Mouse (Mus musculus) left cerebral cortex, postnatal 14 days (tissue): ENCODE data around the gene Dip2b. TPM values are rescaled to one million over a fixed set of nuclear protein-coding genes. Genes with fewer than 3 reads are reported as not detected.

Source experiments
- DNase-seq, 2 experiments: peaks; one replicate each; pipeline ENCODE4 v3.0.0; 2021 to 2022; ENCODE audit warnings: low spot score in 2 of 2, mixed read lengths in 1 of 2
- intact Hi-C: fragments of 180-260 bp; cut with DNase I; formaldehyde crosslinking; loops from one replicate; pipeline ENCODE4 v1.15.1; 2025
- total RNA-seq, 2 experiments: library from RNA; stranded (reverse); gene quantifications; 2 replicates each; pipeline ENCODE4 v1.2.3; 2021

Dip2b gene
- total RNA-seq, 2 experiments from 2014 or later: 62.4 to 66.4 TPM

DNA sequence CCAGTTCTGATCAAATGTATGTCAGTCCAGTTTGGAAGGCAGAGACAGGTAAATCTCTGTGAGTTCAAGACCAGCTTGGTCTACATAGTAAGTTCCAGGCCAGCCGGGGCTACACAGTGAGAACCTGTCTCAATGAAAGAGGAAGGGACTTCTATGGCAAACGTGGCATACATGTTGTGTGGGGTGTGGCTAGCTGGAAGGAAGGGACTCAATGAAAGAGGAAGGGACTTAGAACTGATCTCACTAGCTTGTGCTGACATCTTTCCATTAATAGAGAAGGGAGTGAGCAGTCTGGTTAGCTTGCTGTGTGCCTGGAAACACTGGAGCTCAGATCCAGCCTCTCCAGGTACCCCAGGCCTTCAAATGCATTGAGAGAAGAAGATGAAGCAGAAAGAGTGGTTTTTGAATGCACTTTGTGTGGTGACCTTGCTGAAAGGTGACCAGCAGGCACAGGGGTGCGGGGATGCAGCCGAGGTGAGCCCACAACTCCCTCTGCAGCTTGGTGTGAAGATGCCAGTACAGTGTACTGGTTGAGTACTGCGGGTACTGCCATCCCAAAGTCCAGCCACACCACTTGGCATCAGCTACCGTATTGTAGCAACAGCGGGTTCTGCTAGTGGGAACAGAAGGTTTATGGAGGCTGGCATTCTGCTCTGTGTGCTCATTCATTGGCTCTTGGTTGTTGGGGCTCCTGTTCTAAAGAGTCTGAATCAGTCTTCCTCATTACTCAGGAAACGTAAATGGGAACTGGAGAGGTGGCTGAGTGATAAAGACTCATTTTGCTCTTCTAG lies 148.6 kb downstream of the Dip2b start:
- intact Hi-C loops: no loop called here
- DNase-seq: no peak

DNA sequence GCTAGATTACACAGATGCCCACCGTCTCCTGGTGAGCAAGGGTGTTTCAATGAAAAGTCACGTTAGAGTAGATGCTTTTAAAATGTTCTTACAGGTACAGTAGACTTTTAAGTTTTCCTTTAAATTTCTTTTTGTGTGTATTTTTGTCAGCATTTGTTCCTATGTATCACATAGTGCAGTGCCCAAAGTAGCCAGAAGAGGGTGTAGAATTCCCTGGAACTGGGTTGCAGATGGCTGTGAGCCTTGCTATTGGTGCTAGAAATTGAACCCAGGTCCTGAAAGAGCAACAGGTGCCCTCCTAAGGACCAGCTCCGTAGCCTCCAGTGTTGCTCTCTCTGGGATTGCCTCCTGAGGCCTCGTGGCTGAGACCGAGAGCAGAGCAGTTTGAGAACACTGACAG lies 150.1 kb downstream of the Dip2b start:
- intact Hi-C loops: no loop called here
- DNase-seq: no peak

GRCm38 (mm10) chr15:100188962-100189404 lies 150.5 kb downstream of the Dip2b start:
- DNase-seq: no peak
- intact Hi-C loops: no loop called here

DNA sequence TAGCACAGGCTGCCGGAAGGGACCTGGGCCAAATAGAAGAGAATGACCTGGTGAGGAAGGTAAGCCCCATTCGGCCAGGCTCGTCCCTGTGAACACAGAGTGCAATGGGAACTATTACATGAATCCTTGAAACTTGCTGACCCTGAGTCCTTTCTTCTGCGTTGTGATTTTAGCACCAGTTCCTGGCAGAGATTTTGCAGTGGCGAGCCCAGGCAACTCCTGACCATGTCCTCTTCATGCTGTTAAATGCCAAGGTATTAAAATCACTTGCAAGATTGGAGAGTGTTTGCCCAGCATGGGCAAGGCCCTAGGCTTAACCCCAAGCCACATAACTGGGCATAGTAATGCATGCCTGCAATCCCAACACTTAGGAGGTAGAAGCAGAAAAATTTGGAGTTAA lies 151.6 kb downstream of the Dip2b start:
- no peak for DNase-seq
- intact Hi-C loops: no loop called here

DNA sequence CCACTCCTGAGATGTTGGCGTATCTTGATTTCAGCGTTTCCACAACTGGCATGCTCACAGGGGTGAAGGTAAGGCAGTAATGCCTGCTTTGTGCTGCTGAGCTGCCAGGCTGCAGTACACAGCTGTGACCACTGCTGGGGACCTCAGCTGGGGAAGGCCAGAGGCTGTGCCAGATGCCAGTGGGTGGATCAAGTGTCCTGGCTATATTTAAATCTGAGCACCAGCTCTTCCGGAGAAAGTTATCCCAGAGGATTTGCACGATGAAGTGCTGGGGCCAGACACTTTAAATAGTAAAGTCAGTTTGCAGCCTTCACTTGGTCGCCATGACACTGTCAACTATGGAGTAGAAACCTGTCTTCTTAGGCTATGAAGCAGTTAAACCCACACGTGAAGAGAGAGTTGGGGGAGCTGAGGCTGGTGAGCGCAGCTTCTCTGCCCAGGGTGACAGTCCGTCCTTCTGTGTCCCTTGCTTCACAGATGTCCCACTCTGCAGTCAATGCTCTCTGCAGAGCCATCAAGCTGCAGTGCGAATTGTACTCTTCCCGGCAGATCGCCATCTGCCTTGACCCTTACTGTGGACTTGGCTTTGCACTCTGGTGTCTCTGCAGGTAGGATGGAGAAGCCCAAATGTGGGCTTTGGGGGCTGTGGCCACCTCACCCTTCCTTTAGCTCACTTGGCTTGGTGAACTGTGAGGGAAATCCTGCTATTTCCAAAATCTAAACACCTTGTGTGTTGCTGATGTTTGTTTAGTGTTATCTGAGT lies 160.7 kb downstream of the Dip2b start:
- intact Hi-C loops: no loop called here
- DNase-seq: peak in 1 of 2 experiments; percentile 57

DNA sequence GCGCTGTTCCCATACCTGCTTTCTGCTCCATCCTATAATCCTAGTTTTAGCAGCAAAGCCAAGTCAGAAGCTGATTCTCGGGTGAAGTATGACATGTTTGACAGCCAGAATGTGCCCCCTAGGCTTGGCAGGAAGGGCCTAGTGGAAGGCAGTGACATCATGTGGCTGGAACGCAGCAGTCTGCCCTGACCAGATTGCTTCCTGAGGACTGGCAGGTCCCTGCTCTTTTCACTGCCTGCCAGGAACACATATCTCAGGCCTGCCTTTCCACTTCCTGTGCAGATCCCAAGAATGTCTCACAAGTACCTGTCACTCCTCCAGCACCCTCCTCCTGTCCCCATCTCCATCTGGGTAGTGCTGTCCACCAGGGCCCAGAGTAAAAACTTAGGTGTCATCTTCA lies 161.3 kb downstream of the Dip2b start:
- no peak for DNase-seq
- intact Hi-C loops: no loop called here

GRCm38 (mm10) chr15:100201806-100202205 lies 163.3 kb downstream of the Dip2b start:
- intact Hi-C loops: no loop called here
- DNase-seq: peak in 1 of 2 experiments; percentile 65

- intact Hi-C loops: no loop called here
- DNase-seq: peak in 1 of 2 experiments; percentile 51
Observed at GRCm38 (mm10) chr15:100202431-100203015, 164.1 kb downstream of the Dip2b start.

DNA sequence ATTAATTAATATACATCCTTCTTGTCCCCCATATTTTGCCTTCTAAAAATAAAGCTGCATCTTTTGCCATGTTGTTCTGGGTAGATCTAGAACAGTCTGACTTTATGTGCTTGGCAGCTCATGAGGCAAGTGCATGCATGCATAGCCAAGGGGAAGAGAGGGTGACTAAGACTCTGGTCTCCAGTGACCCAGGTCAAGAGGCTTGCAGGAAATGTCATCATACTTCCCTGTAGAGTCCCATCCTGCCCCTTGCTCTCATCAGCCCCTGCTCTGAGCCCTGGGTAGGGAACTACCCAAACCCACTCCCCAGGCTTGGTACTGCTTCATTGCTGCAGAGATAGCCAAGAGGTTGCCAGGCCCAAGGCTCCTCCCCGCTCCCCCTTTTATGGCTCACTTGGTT lies 166.1 kb downstream of the Dip2b start:
- DNase-seq: peak in 1 of 2 experiments; percentile 34
- intact Hi-C loops: no loop called here

DNA sequence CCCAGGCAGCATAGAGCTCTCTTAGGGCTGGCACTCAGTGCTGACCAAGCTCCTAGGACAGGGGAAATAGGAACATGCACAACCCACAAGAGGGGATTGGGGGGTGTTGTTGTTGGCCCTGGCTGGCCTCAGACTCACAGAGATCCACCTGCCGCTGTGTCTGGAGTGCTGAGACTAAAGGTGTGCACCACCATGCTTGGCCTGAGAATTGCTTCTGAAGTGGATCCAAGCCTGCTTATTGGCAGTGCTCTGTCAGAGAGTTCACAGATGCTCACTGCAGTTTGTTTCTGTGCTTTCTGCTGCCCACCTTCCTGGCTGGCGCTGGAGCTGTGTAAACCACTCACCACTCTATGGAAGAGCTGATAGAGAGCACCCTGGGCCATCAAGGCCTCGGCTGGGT lies 171.5 kb downstream of the Dip2b start:
- DNase-seq: no peak
- intact Hi-C loops: no loop called here

GRCm38 (mm10) chr15:100213339-100213738 lies 174.9 kb downstream of the Dip2b start:
- DNase-seq: no peak
- intact Hi-C loops: no loop called here

DNA sequence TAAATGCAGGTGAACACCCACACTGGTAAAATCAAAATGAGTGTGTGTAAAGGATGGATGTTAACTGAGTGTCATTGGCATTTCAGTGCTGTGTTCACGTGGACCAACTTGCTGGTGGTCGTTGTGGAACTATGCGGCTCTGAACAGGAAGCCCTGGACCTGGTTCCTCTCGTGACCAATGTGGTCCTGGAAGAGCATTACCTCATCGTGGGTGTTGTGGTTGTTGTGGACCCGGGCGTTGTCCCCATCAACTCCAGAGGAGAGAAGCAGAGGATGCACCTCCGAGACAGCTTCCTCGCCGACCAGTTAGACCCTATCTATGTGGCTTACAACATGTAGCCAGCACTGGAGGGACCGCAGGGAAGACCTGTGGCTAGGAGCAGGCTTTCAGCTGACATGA lies 176.6 kb downstream of the Dip2b start:
- intact Hi-C loops: no loop called here
- DNase-seq: no peak

DNA sequence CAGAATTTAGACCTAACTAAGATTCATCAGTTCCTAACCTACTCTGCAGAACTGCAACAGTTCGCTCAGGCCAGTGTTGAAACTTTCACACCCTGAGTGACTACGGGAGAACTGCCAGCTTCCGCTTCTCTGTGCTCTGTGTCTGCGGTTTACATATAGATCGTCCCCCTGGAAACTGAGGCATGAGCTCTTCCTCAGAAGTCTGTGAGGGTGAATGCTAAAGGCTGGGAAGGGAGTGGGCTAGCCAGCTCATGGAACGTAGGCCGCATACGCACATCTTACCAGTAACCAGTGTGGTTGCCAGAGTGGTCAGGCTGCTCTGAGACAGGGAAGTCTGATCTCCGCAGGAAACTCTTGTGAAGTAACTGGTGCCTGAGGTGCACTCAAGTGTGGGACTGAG lies 177.7 kb downstream of the Dip2b start:
- DNase-seq: peak in 1 of 2 experiments; percentile 53
- intact Hi-C loops: no loop called here

DNA sequence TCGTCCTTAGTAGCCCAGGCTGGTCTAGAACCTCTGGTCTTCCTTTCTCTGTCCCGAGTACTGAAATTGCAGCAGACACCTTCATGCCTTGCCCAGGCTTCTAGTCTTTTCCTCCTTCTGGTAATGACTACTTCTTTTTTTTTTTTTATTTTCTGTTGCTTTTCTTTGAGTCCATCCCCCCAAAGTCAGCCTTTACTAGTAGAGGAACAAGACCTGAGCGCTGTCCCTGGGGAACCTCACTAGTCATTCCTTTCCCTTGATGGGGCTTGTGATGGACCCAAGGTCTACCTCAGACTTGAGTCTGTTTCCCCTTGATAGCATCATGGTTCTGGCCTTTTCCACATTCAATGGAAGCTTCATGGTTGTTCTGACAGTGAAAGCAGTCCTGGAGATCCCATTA lies 179.6 kb downstream of the Dip2b start:
- intact Hi-C loops: no loop called here
- no peak for DNase-seq

DNA sequence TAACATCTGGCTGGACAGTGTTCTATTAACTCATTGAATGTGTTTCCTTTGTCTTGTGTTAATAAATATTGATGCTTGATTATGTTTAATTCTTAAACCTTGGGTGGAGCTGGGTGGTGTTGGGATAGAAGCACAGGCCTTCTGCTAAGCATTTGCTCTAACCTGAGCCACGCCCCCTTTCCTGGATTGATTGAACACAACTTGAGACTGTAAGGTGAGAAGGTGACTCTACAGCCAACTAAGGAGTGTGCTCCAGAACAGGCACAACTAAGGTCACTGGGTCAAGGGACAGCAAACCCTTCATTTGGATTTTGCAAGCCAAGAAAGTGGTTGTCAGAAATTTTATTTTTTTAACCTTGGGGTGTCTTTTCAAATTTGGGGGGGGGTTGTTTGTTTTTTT lies 180.9 kb downstream of the Dip2b start:
- intact Hi-C loops: no loop called here
- no peak for DNase-seq

DNA sequence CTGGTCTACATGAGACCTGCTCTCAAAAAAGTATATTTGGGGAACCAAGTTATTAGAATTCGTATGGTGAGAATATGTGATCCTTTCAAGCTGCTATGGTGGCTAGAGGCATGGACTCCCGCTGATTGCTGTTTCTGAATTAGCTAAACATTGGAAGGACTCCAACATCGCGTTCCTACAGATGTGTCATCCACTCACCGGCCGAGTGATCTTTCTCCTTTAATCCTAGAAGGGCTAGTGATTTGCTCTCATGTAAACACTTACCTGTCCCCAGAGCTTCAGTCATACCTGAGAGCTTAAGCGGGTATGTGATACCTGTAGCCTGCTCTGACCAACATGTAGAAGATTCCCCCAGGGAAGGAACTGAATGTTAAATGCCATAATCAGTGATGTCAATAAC lies 182.5 kb downstream of the Dip2b start:
- DNase-seq: no peak
- intact Hi-C loops: no loop called here

DNA sequence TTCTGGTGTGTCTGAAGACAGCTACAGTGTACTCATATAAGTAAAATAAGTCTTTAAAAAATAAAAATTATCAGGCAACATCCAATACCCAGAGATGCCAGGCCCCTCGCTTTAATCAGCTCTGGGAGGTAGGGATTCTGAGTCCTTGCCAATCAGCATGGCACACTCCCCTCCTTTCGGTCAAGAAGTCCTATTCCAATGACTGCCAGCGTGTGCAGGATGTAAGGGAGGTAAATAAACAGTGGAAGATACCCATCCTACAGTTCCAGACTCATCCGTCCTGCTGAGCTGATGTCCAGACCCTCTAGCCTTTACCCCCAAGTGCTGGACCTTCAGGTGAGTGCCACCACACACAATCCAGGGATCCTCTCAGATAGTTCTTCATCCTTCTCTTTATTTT lies 186.9 kb downstream of the Dip2b start:
- intact Hi-C loops: no loop called here

DNA sequence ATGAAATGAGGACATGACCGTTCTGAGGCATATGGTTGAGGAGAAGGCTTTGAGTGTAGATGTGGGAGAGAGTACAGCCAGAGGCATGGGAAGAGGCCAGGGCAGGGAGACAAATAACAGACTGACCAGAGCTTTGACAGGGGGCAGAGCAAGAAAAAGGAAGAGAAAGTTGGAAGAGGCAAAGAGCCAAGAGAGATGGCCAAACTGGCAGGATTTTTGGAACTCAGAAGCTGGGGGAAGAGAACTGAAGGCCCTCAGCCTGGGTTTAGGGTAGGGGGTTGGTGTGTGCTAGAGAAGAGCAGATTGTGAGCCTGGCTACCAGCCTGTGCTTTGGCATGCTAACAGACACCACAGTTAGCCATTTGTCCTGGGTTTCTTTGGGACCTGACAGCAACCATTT lies 187.4 kb downstream of the Dip2b start:
- intact Hi-C loops: no loop called here
- DNase-seq: no peak

More for the DNA sequence above, 186.9 kb downstream of the Dip2b start:
- DNase-seq: no peak

GRCm38 (mm10) chr15:100227031-100227662 lies 188.7 kb downstream of the Dip2b start:
- DNase-seq: no peak
- intact Hi-C loops: no loop called here
